Mouse (Mus musculus) heart, embryonic 12.5 days (tissue): ENCODE measurements around the gene Ptgir. TPM values are rescaled to one million over a fixed set of nuclear protein-coding genes. Genes with fewer than 3 reads are reported as not detected.

ENCODE experiments used
- ATAC-seq: fragments of 200-750 bp; cut with Nextera tagmentation; 2 replicates; pipeline ENCODE4 v1.8.0; 2017; ENCODE audit warnings: moderate TSS enrichment, moderate library complexity; ENCODE audit not compliant: insufficient number of reproducible peaks, low FRiP score
- H3K27ac ChIP-seq: fragments of 300-500 bp; sonication (generic); 2 replicates; pipeline ENCODE4 v1.5.1; 2016; ENCODE audit warnings: mild to moderate bottlenecking, moderate library complexity; ENCODE audit not compliant: poor library complexity, severe bottlenecking
- H3K27me3 ChIP-seq: fragments of 300-500 bp; sonication (generic); replicated peaks from 2 replicates; pipeline ENCODE4 v1.6.1; 2016; ENCODE audit warnings: mild to moderate bottlenecking, moderate library complexity
- H3K36me3 ChIP-seq: fragments of 300-500 bp; sonication (generic); 2 replicates; pipeline ENCODE4 v1.6.1; 2016; ENCODE audit warnings: mild to moderate bottlenecking, moderate library complexity
- H3K4me1 ChIP-seq: fragments of 300-500 bp; sonication (generic); replicated peaks from 2 replicates; pipeline ENCODE4 v1.6.1; 2016; ENCODE audit warnings: mild to moderate bottlenecking
- H3K4me2 ChIP-seq: fragments of 300-500 bp; sonication (generic); 2 replicates; pipeline ENCODE4 v1.6.1; 2016; ENCODE audit warnings: mild to moderate bottlenecking, moderate library complexity
- H3K4me3 ChIP-seq: fragments of 300-500 bp; sonication (generic); 2 replicates; pipeline ENCODE4 v1.5.1; 2016; ENCODE audit warnings: mild to moderate bottlenecking
- H3K9ac ChIP-seq: fragments of 300-500 bp; sonication (generic); 2 replicates; pipeline ENCODE4 v1.6.1; 2016; ENCODE audit warnings: mild to moderate bottlenecking, moderate library complexity
- H3K9me3 ChIP-seq: fragments of 300-500 bp; sonication (generic); replicated peaks from 2 replicates; pipeline ENCODE4 v1.6.1; 2016; ENCODE audit warnings: mild to moderate bottlenecking, moderate library complexity
- WGBS: fragments of 180-500 bp; shearing (Covaris S2); methylation state at CpG from one replicate; pipeline ENCODE4 v1.1.7; 2016; 5-methylcytosine and 5-hydroxymethylcytosine counted together
- polyA plus RNA-seq: library from polyadenylated mRNA; unstranded; fragments of >200 nt; fragmentation: Nextera tagmentation; extraction: Ambion mirVana; gene quantifications from 2 replicates; pipeline ENCODE4 v1.2.1, GENCODE M21; 2016

The Ptgir gene
- polyA plus RNA-seq, 1 experiment from 2014 or later: 0.34 TPM

DNA sequence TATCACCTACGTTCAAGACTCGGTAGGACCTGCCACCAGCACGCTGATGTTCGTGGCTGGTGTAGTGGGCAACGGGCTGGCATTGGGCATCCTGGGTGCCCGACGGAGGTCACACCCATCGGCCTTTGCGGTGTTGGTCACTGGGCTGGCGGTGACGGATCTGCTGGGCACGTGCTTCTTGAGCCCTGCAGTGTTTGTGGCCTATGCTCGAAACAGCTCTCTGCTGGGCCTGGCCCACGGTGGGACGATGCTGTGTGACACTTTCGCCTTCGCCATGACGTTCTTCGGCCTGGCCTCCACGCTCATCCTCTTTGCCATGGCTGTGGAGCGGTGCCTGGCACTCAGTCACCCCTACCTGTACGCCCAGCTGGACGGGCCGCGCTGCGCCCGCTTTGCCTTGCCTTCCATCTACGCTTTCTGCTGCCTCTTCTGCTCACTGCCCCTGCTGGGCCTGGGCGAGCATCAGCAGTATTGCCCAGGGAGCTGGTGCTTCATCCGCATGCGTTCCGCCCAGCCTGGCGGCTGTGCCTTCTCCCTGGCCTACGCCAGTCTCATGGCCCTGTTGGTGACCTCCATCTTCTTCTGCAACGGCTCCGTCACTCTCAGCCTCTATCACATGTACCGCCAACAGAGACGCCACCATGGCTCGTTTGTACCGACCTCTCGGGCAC, 734 bp downstream of the Ptgir start:
- Histone ChIP-seq H3K4me2 (no peak overlapping the region), H3K4me1 (peaks cover 56% of the 10 kb centered on the region), H3K4me3 (no peak overlapping the region), H3K27me3 (peaks cover 54% of the 10 kb centered on the region), H3K9ac (no peak overlapping the region), H3K36me3 (no peaks in the 10 kb centered on the region), H3K27ac (no peak overlapping the region), H3K9me3 (no peaks in the 10 kb centered on the region)
- 83% methylated on average over 41 of the region's 41 CpGs for WGBS
- ATAC-seq: no peak

DNA sequence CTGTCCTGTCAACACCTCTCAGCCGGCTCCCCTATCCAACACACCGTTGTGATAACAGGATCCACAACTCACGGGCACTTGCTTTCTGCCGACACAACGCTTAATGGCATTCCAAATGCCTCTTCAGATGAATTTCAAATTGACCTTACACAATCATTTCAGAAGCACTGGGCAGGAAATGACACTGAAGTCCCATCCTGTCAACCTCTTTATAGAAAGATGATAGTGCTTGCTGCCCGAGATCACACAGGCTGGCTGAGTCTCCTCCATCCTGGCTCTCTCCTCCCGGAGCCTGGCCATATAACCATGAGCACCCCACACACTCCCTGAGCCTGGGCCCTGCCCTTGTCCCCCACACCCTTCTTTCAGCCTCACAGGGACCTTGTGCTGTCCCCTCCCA, 1.6 kb downstream of the Ptgir start:
- peaks cover 53% of the 10 kb centered on the region for H3K27me3 ChIP-seq
- no peak; the same call in 1 of the 2 replicates for ATAC-seq

DNA sequence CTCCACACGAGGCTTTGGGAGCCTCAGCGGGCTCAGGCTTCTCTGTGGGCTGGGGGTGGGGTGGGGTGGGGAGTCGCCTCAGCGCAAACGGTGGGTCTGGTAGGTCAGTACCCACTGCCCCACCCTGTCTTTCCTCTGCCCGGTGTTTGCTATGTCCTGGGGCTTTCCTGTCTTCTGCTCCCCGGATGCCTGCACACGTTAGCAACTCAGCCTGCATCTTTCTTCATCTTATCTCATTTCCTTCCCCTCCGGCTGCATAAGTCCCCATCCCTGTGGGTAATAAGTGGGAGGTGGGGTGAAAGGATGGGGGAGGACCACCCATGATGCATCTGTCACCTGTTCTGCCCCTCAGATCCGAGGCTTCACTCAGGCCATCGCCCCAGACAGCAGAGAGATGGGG, 2.1 kb downstream of the Ptgir start:
- peak overlapping the region; percentile 7; the same call in 1 of the 2 replicates for H3K4me2 ChIP-seq
- H3K36me3 ChIP-seq: 0 out of 2 replicates have a peak, but pooled peaks cover 3% of the 10 kb centered on the region
- no peak for ATAC-seq
- peaks cover 51% of the 10 kb centered on the region for H3K27me3 ChIP-seq
- no peak overlapping the region for H3K27ac ChIP-seq
- WGBS: 21% methylated on average over 11 of the region's 11 CpGs
- peaks cover 52% of the 10 kb centered on the region for H3K4me1 ChIP-seq
- H3K9ac ChIP-seq: peak overlapping the region; percentile 24; the same call in 1 of the 2 replicates
- no peak overlapping the region for H3K4me3 ChIP-seq
- H3K9me3 ChIP-seq: no peaks in the 10 kb centered on the region

More for the DNA sequence above, 1.6 kb downstream of the Ptgir start:
- H3K4me1 ChIP-seq: peaks cover 52% of the 10 kb centered on the region
- no peaks in the 10 kb centered on the region for H3K36me3 ChIP-seq
- peak overlapping the region; percentile 7; the same call in 1 of the 2 replicates for H3K4me2 ChIP-seq
- 0 out of 2 replicates have a peak overlapping the region, but pooled peaks have one; percentile 24 for H3K9ac ChIP-seq
- H3K4me3 ChIP-seq: no peak overlapping the region
- no peaks in the 10 kb centered on the region for H3K9me3 ChIP-seq
- H3K27ac ChIP-seq: no peak overlapping the region
- WGBS: 8% methylated on average over 7 of the region's 7 CpGs

DNA sequence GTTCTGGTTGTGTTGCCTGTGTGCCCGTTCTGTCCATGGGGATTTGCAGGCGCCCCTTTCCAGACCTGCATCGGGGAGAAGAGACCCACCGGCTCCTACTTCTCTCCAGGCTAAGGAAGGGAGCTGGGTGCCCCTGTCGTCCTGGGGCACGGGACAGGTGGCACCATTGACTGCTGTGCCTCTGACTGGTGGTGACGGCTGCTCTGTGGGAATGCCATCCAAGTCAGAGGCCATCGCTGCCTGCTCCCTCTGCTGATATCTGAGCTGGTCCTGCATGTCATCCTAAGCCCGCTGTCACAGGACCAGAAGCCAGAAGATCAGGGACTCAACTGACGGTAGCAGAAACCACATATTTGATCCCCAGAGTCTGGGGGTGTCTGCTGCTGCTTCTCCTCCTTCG, 2.6 kb downstream of the Ptgir start:
- WGBS: 39% methylated on average over 11 of the region's 11 CpGs
- Histone ChIP-seq H3K36me3 (0 out of 2 replicates have a peak, but pooled peaks cover 3% of the 10 kb centered on the region), H3K27me3 (peaks cover 46% of the 10 kb centered on the region), H3K4me2 (no peak overlapping the region), H3K9ac (0 out of 2 replicates have a peak overlapping the region, but pooled peaks have one; percentile 28), H3K4me3 (no peak overlapping the region), H3K9me3 (no peaks in the 10 kb centered on the region), H3K4me1 (peaks cover 51% of the 10 kb centered on the region), H3K27ac (no peak overlapping the region)
- ATAC-seq: no peak

DNA sequence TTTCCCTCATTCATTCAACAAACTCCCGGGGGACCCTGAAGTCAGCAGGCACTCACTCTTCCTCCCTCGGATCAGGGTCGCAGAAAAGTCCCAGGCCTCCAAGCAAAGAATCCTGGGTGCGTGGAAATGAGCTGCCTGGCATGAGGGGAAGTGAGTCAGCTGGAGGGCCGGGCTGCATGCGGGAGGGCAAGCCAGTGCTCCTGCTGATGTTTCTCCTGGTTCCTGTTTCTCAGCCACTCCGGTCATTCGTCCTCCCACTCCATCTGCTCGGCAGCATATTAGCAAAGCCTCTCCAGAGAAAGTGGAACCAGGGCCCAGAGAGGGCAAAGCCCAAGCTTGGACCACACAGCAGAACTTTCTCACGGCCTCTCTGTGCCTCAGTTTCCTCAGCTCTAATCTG, 3.6 kb downstream of the Ptgir start:
- Histone ChIP-seq H3K36me3 (peaks cover 12% of the 10 kb centered on the region), H3K4me1 (peaks cover 44% of the 10 kb centered on the region), H3K27ac (no peak overlapping the region), H3K4me2 (no peak overlapping the region), H3K9ac (no peak overlapping the region), H3K4me3 (no peak overlapping the region), H3K9me3 (no peaks in the 10 kb centered on the region), H3K27me3 (peaks cover 39% of the 10 kb centered on the region)
- WGBS: 34% methylated on average over 10 of the region's 10 CpGs
- no peak for ATAC-seq

DNA sequence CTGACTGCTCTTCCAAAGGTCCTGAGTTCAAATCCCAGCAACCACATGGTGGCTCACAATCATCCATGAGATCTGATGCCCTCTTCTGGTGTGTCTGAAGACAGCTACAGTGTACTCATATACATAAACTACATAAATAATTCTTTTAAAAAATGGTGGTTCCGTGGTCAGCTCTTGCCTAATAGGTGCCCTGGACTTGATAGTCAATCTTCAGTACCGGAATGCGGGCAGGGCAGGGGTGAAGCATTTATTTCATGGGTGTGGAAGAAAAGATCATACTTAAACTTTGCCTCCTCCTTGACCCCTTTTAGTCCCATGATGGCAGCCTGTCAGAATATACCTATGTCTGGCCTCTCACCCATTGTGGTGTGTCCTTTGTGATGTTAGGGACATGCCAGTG, 5.6 kb downstream of the Ptgir start:
- Histone ChIP-seq H3K4me1 (peaks cover 40% of the 10 kb centered on the region), H3K27me3 (peaks cover 35% of the 10 kb centered on the region), H3K4me3 (no peak overlapping the region), H3K4me2 (no peak overlapping the region), H3K9me3 (no peaks in the 10 kb centered on the region), H3K36me3 (peaks cover 30% of the 10 kb centered on the region), H3K9ac (no peak overlapping the region), H3K27ac (no peak overlapping the region)
- no peak for ATAC-seq
- 93% methylated on average over 3 of the region's 3 CpGs for WGBS

DNA sequence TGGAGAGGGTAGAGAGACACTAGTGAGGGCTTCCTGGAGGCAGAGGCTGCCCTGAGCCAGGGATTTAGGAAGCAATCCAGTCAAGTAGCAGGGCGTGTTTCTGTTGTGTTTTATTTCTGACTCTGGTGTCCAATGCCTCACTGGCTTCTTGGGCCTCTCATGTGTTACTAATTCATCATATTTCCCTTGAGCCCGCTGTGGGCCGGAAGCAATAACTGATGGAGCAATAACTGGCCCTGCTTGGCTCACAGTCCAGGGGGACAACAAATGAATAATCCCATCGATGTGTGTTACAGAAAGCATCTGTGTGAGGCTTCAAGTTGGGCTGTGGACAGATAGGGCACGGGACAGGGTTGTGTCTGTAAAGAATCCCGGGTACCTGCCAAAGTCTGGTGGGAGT, 6.1 kb downstream of the Ptgir start:
- 83% methylated on average over 6 of the region's 6 CpGs for WGBS
- Histone ChIP-seq H3K9ac (no peak overlapping the region), H3K36me3 (peaks cover 35% of the 10 kb centered on the region), H3K27me3 (peaks cover 30% of the 10 kb centered on the region), H3K9me3 (no peaks in the 10 kb centered on the region), H3K4me3 (no peak overlapping the region), H3K27ac (no peak overlapping the region), H3K4me2 (no peak overlapping the region), H3K4me1 (peaks cover 39% of the 10 kb centered on the region)
- ATAC-seq: no peak

DNA sequence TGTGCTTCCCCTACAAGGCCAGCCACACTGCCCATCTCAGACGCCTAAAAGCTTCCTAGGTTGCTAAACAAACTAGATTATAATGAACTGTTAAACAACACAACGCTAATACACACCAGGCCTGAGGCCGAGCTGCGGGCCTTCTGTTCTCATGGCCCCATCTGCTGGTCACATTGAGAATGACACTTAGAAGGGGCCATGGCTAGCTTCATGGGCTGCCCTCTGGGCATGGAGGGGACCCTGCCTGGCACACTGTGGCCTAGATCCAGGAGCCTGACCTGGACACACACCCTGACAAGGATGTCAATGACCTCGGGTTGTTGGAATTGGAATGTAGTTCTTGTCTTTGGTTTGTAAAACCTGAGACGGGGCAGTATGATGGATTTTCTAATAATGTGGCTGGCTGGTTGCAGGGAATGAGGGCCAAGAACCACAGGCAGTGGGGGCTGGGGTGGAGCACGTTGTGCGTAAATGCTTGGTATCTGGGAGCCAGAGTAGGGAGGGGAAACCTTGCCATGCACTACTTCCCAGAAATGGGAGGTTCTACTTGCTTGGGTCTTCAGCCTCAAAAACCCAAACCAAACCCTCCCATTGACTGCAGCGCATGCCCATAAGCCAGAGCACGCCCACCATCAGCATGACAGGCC, 7.6 kb downstream of the Ptgir start:
- WGBS: 36% methylated on average over 10 of the region's 10 CpGs
- peaks cover 51% of the 10 kb centered on the region for H3K36me3 ChIP-seq
- H3K27me3 ChIP-seq: peaks cover 29% of the 10 kb centered on the region
- H3K9ac ChIP-seq: no peak overlapping the region
- ATAC-seq: peak; percentile 59; the same call in 1 of the 2 replicates
- H3K4me2 ChIP-seq: no peak overlapping the region
- peaks cover 23% of the 10 kb centered on the region for H3K4me1 ChIP-seq
- H3K4me3 ChIP-seq: no peak overlapping the region
- H3K9me3 ChIP-seq: no peaks in the 10 kb centered on the region
- no peak overlapping the region for H3K27ac ChIP-seq

DNA sequence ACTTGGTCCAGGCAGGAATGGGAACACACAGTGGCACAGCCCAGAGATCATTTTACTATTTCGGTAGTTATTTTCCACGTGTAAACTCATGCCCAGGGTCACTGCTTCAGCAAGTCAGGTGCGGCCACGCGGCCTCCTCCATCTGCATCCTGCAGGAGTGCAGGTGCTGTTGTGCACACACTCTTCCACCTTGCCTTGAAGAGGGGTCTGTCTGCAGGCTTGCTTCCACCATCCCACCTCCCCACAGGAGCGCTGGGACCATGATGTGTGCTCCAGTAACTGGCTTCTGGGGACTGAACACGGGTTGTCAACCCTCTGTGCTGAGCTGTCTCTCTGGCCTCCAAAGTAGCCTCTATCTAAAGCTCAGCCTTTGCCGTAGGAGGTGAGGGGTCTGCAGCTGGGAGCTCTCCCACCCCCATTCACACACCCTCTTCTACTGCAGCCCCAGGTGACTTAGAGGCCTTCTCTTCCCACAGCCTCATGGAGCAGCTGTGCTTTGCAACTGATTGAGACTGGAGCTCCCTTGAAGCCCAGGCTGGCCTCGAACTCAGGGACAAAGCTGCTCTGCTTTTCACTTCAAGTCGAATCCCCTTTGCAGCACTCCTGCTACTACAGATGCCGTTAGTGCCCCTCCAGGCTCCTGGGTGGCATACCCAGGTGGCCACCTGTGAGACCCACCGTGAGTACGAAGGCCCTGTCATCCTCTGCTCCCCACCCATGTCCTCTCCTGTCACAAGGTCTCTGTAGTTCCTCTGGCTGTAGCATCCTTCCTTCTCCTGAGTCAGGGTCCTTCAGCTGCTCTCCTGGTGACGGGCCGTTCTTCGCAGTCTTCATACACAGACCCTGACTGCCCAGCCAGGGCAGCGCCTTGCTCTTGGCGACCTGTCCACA, 8.4 kb downstream of the Ptgir start:
- no peak overlapping the region for H3K27ac ChIP-seq
- no peak overlapping the region for H3K9ac ChIP-seq
- H3K4me1 ChIP-seq: peaks cover 24% of the 10 kb centered on the region
- H3K4me3 ChIP-seq: no peak overlapping the region
- no peaks in the 10 kb centered on the region for H3K9me3 ChIP-seq
- ATAC-seq: no peak
- H3K27me3 ChIP-seq: peaks cover 24% of the 10 kb centered on the region
- H3K4me2 ChIP-seq: no peak overlapping the region
- H3K36me3 ChIP-seq: peaks cover 58% of the 10 kb centered on the region
- 82% methylated on average over 18 of the region's 18 CpGs for WGBS

DNA sequence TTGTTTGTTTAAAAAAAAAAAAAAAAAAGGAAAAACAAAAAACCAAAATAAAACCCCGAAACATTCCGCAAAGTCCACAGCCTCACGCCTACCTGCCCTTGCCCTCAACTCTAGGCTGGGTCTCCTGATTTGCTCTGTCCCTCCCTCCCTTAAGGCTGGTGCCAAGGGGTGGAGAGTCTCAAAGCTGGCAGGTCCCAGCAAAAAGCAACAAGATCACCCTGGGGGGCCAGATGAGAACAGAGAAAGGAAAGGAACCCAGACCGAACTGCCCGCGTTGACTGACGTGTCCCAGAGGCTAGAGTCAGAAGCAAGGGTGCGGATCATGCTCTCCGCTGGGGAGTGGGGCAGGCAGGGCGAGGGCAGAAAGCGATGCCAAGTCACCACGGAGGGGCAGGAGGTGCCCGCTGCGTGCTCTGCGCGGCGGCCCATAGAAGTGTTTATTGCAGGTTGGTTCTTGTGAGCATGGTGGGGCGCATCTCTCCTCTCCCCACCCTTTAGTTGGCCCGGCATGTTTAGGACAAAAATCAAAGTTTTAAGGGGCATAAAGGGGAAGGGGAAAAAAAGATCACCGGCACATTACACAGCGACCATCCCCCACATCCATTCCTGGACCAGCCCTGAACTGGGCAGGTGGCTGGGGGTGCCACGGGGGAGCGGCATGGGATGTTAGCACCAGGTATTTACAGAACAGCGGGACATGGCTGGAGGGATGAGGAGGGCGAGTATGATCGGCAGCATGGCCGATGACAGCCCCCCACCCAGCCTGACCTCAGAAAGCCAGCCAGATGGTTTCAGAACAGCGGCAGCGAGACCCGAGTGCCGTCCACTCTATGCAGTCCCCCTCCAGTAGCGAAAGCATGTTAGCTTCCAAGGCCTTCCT, 9.4 kb downstream of the Ptgir start:
- peaks cover 32% of the 10 kb centered on the region for H3K4me1 ChIP-seq
- no peak overlapping the region for H3K9ac ChIP-seq
- WGBS: 88% methylated on average over 32 of the region's 32 CpGs
- peaks cover 20% of the 10 kb centered on the region; the same call in 1 of the 2 replicates for H3K27me3 ChIP-seq
- peaks cover 59% of the 10 kb centered on the region for H3K36me3 ChIP-seq
- no peak overlapping the region for H3K4me3 ChIP-seq
- no peaks in the 10 kb centered on the region for H3K9me3 ChIP-seq
- H3K4me2 ChIP-seq: no peak overlapping the region
- H3K27ac ChIP-seq: no peak overlapping the region
- no peak for ATAC-seq
